8 mouse cellular contexts compared by ENCODE assay signal in the genomic region with DNA sequence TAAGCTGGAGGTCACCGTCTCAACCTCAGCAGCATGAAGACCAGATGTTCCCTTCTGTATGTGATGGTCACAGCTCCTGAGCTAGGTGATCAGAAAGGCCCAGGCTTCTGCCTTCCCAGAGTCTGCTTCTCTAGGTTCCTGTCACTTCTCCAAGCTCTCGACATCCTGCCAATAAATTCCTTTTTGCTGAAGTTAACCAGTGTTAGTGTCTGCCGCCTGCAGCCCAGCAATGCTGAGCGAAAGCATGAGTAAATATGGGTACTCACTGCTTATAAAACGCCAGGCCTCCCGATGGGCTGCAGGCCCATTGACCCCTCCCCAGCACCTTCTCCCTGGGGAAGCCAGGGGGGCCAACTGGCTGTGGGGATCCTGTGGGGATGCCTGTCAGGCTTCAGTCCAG.
DNase-seq lines count a peak whose midpoint lies in the region; ATAC-seq and TF ChIP-seq lines count a peak whose summit lies in the region.

No protein-coding gene starts in this region.

- WGBS in hindbrain, embryonic 15.5 days, result 51% methylated on average over 6 of the region's 6 CpGs
- WGBS in hindbrain, embryonic 11.5 days, result 50% methylated on average over 6 of the region's 6 CpGs
- 36% methylated on average over 6 of the region's 6 CpGs for WGBS in forebrain, embryonic 15.5 days
- 27% methylated on average over 6 of the region's 6 CpGs for WGBS in intestine, embryonic 16.5 days
- 94% methylated on average over 6 of the region's 6 CpGs for WGBS in thymus, adult 2 months

- ATAC-seq in hindbrain, embryonic 15.5 days (ENCODE audit: low FRiP score, low read depth), result no peak
- ATAC-seq in hindbrain, embryonic 11.5 days (ENCODE audit: low FRiP score), result no peak
- ATAC-seq in forebrain, embryonic 15.5 days (replicated peaks), result no peak
- no peak for ATAC-seq in intestine, embryonic 16.5 days
- ATAC-seq in inflammation-experienced regulatory T-cells, adult 6 months, result no peak

- no peak for TF ChIP-seq CTCF in thymus, adult 2 months (IDR thresholded peaks at IDR 0.05; ENCODE audit: borderline replicate concordance, control insufficient read depth, extremely low read depth, insufficient read depth, low read length, poor library complexity)

- H3K27ac ChIP-seq in hindbrain, embryonic 15.5 days (replicated peaks), result peak overlapping the region; percentile 39; the same call in 1 of the 2 replicates
- H3K27ac ChIP-seq in hindbrain, embryonic 11.5 days (ENCODE audit: low read depth, low read length), result no peak overlapping the region
- H3K27ac ChIP-seq in forebrain, embryonic 15.5 days (replicated peaks), result peak overlapping the region; percentile 66
- H3K27ac ChIP-seq in intestine, embryonic 16.5 days (ENCODE audit: low read length), result peak overlapping the region; percentile 96
- H3K27ac ChIP-seq in thymus, adult 2 months (ENCODE audit: control insufficient read depth, insufficient read depth, low read length), result no peak overlapping the region

- no peak overlapping the region for H3K4me2 ChIP-seq in hindbrain, embryonic 15.5 days
- H3K4me2 ChIP-seq in hindbrain, embryonic 11.5 days (replicated peaks; ENCODE audit: low read depth, low read length), result no peak overlapping the region
- no peak overlapping the region for H3K4me2 ChIP-seq in forebrain, embryonic 15.5 days (replicated peaks)
- no peak overlapping the region for H3K4me2 ChIP-seq in intestine, embryonic 16.5 days (ENCODE audit: low read depth, low read length)

- no peak overlapping the region for H3K9ac ChIP-seq in hindbrain, embryonic 15.5 days
- no peak overlapping the region for H3K9ac ChIP-seq in hindbrain, embryonic 11.5 days (ENCODE audit: low read depth, low read length)
- H3K9ac ChIP-seq in forebrain, embryonic 15.5 days (replicated peaks), result no peak overlapping the region
- 0 out of 2 replicates have a peak overlapping the region, but pooled peaks have one; percentile 15 for H3K9ac ChIP-seq in intestine, embryonic 16.5 days (ENCODE audit: low read depth, low read length)

- H3K9me3 ChIP-seq in hindbrain, embryonic 15.5 days, result no peaks in the 10 kb centered on the region
- no peaks in the 10 kb centered on the region for H3K9me3 ChIP-seq in hindbrain, embryonic 11.5 days (ENCODE audit: control insufficient read depth, low read length)
- H3K9me3 ChIP-seq in forebrain, embryonic 15.5 days, result no peaks in the 10 kb centered on the region
- H3K9me3 ChIP-seq in intestine, embryonic 16.5 days (ENCODE audit: control insufficient read depth, low read length), result no peaks in the 10 kb centered on the region

- peaks cover 44% of the 10 kb centered on the region for H3K4me1 ChIP-seq in hindbrain, embryonic 15.5 days (replicated peaks)
- H3K4me1 ChIP-seq in hindbrain, embryonic 11.5 days (replicated peaks; ENCODE audit: control insufficient read depth, insufficient read depth, low read length), result peaks cover 9% of the 10 kb centered on the region
- peaks cover 49% of the 10 kb centered on the region for H3K4me1 ChIP-seq in forebrain, embryonic 15.5 days
- H3K4me1 ChIP-seq in intestine, embryonic 16.5 days (ENCODE audit: control insufficient read depth, insufficient read depth, low read length), result peaks cover 41% of the 10 kb centered on the region
- H3K4me1 ChIP-seq in thymus, adult 2 months (replicated peaks; ENCODE audit: control insufficient read depth, insufficient read depth, low read length), result peaks cover 9% of the 10 kb centered on the region

- no peak for TF ChIP-seq POLR2A in thymus, adult 2 months (IDR thresholded peaks at IDR 0.05; ENCODE audit: control insufficient read depth, extremely low read depth, insufficient read depth, low read length, poor library complexity)

- DNase-seq in hindbrain, embryonic 11.5 days (ENCODE audit: low spot score), result no peak
- DNase-seq in adipocyte (ENCODE audit: low spot score), result peak; percentile 51
- DNase-seq in thymus, adult 2 months, result no peak
- no peak for DNase-seq in thymus, postnatal 14 days

- no peaks in the 10 kb centered on the region for H3K27me3 ChIP-seq in hindbrain, embryonic 15.5 days
- H3K27me3 ChIP-seq in hindbrain, embryonic 11.5 days (ENCODE audit: control insufficient read depth, insufficient read depth, low read length), result no peaks in the 10 kb centered on the region
- H3K27me3 ChIP-seq in forebrain, embryonic 15.5 days, result no peaks in the 10 kb centered on the region
- no peaks in the 10 kb centered on the region for H3K27me3 ChIP-seq in intestine, embryonic 16.5 days (replicated peaks; ENCODE audit: control insufficient read depth, insufficient read depth, low read length)
- H3K27me3 ChIP-seq in thymus, adult 2 months (ENCODE audit: control insufficient read depth, insufficient read depth, low read length), result no peaks in the 10 kb centered on the region

- no peak overlapping the region for H3K4me3 ChIP-seq in hindbrain, embryonic 15.5 days
- no peak overlapping the region for H3K4me3 ChIP-seq in hindbrain, embryonic 11.5 days (ENCODE audit: low read depth, low read length)
- no peak overlapping the region for H3K4me3 ChIP-seq in forebrain, embryonic 15.5 days
- no peak overlapping the region for H3K4me3 ChIP-seq in intestine, embryonic 16.5 days (ENCODE audit: low read length)
- H3K4me3 ChIP-seq in thymus, adult 2 months (ENCODE audit: control insufficient read depth, insufficient read depth, low read length), result no peak overlapping the region

- no peaks in the 10 kb centered on the region for H3K36me3 ChIP-seq in hindbrain, embryonic 15.5 days
- H3K36me3 ChIP-seq in hindbrain, embryonic 11.5 days (ENCODE audit: control insufficient read depth, insufficient read depth, low read length), result no peaks in the 10 kb centered on the region
- no peaks in the 10 kb centered on the region for H3K36me3 ChIP-seq in forebrain, embryonic 15.5 days
- no peaks in the 10 kb centered on the region for H3K36me3 ChIP-seq in intestine, embryonic 16.5 days (ENCODE audit: control insufficient read depth, insufficient read depth, low read length)
- no peaks in the 10 kb centered on the region for H3K36me3 ChIP-seq in thymus, adult 2 months (ENCODE audit: control insufficient read depth, insufficient read depth, low read length)

Comparison
In these comparisons a context has a peak if more than half of its experiments do, and no peak if none do; other contexts are left out.
1. H3K27ac ChIP-seq: peak in hindbrain, embryonic 15.5 days (single experiment), forebrain, embryonic 15.5 days (single experiment) and intestine, embryonic 16.5 days (single experiment); none in hindbrain, embryonic 11.5 days (single experiment) and thymus, adult 2 months (single experiment).